8 mouse cellular contexts compared by ENCODE assay signal in the genomic region with DNA sequence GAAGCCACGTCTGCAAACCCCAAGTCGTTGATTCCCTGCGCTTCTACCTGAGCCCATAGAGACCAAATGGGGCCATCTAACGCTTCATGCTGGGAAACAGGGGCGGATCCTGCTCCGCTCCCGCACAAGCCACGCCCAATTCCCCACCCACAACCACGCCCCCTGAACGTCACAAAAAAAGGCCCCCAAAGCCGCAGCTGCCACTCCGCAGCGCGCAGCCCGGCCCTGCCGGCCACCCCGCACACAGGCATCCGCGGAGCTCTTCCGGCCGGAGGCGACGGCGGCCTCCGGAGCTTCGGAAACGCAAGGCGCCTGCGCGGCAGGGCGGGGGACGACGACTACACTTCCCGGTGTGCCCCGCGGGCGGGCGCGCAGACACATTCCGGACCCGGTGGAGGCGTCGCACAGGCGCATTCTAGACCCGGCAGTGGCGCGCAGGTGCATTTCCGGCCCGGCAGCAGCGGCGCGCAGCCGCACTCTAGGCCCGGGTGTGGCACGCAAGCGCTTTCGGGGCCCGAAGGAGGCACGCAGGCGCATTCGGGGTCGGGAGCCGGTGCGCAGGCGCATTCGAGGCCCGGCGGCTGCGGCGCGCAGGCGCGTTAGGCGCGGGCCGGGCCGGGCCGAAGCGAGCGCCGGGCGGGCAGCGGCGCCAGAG. TPM values are rescaled to one million over a fixed set of nuclear protein-coding genes. Genes with fewer than 3 reads are reported as not detected.
A peak's percentile ranks its signal among the peaks of the same experiment; 100 is the strongest.
DNase-seq lines count a peak whose midpoint lies in the region; ATAC-seq and TF ChIP-seq lines count a peak whose summit lies in the region.

A gene (plus strand): TSS at position 605 of the 655 bp plus-strand sequence.

- H3K9me3 ChIP-seq in ES-E14 (ENCODE audit: control insufficient read depth, insufficient read depth, low read depth, low read length) = no peaks in the 10 kb centered on the region
- no peaks in the 10 kb centered on the region for H3K9me3 ChIP-seq in forebrain, embryonic 16.5 days (ENCODE audit: control insufficient read depth, low read length)
- no peaks in the 10 kb centered on the region for H3K9me3 ChIP-seq in lung, embryonic 15.5 days

- peak within 1 kb of the TSS; percentile 94 to 100 for H3K4me3 ChIP-seq in ES-E14 (ENCODE audit: insufficient read depth in 1 of 2, low read depth in 1 of 2, low read length in 2 of 2, poor library complexity in 1 of 2, severe bottlenecking in 1 of 2)
- H3K4me3 ChIP-seq in forebrain, embryonic 16.5 days (replicated peaks; ENCODE audit: low read length) = peak within 1 kb of the TSS; percentile 86
- peak within 1 kb of the TSS; percentile 69 for H3K4me3 ChIP-seq in lung, embryonic 15.5 days

- WGBS in forebrain, embryonic 16.5 days = under 1% methylated on average over 80 of the region's 84 CpGs
- under 1% methylated on average over 73 of the region's 84 CpGs for WGBS in lung, embryonic 15.5 days

- peak within 1 kb of the TSS; percentile 90 for H3K27ac ChIP-seq in ES-E14 (ENCODE audit: insufficient read depth, low read depth, low read length, poor library complexity, severe bottlenecking)
- peak within 1 kb of the TSS; percentile 90 for H3K27ac ChIP-seq in forebrain, embryonic 16.5 days (ENCODE audit: low read length)
- peak within 1 kb of the TSS; percentile 79 for H3K27ac ChIP-seq in lung, embryonic 15.5 days

- peaks cover 31% of the 10 kb centered on the region for H3K36me3 ChIP-seq in ES-E14 (ENCODE audit: control insufficient read depth, insufficient read depth, low read length, poor library complexity, severe bottlenecking)
- H3K36me3 ChIP-seq in forebrain, embryonic 16.5 days (ENCODE audit: control insufficient read depth, insufficient read depth) = peaks cover 10% of the 10 kb centered on the region
- peaks cover 27% of the 10 kb centered on the region for H3K36me3 ChIP-seq in lung, embryonic 15.5 days

- peak; percentile 96 for ATAC-seq in forebrain, embryonic 16.5 days
- ATAC-seq in lung, embryonic 15.5 days (ENCODE audit: borderline replicate concordance, extremely low read depth, low FRiP score, low TSS enrichment) = peak; percentile 95

- peak within 1 kb of the TSS; percentile 91 for H3K9ac ChIP-seq in ES-E14 (ENCODE audit: insufficient read depth, low read depth, low read length, poor library complexity, severe bottlenecking)
- peak within 1 kb of the TSS; percentile 74 for H3K9ac ChIP-seq in forebrain, embryonic 16.5 days (replicated peaks; ENCODE audit: low read depth, low read length)
- peak within 1 kb of the TSS; percentile 86 for H3K9ac ChIP-seq in lung, embryonic 15.5 days

- H3K27me3 ChIP-seq in forebrain, embryonic 16.5 days (replicated peaks; ENCODE audit: control insufficient read depth, insufficient read depth, low read length) = no peaks in the 10 kb centered on the region
- no peaks in the 10 kb centered on the region for H3K27me3 ChIP-seq in lung, embryonic 15.5 days

- H3K4me2 ChIP-seq in forebrain, embryonic 16.5 days (ENCODE audit: low read length) = peak within 1 kb of the TSS; percentile 91
- peak within 1 kb of the TSS; percentile 91 for H3K4me2 ChIP-seq in lung, embryonic 15.5 days

- in situ Hi-C loops in ES-E14 (cut with MboI; ENCODE audit: low sequenced_read_pairs in 2 of 2, unreplicated experiment in 2 of 2) = no loop called here

- H3K4me1 ChIP-seq in ES-E14 (ENCODE audit: control insufficient read depth in 2 of 2, insufficient read depth in 2 of 2, low read length in 2 of 2, poor library complexity in 1 of 2) = peaks cover 4 to 28% of the 10 kb centered on the region in 2 experiments
- peaks cover 20% of the 10 kb centered on the region for H3K4me1 ChIP-seq in forebrain, embryonic 16.5 days (replicated peaks; ENCODE audit: control insufficient read depth, insufficient read depth, low read length)
- H3K4me1 ChIP-seq in lung, embryonic 15.5 days = peaks cover 25% of the 10 kb centered on the region

- intact Hi-C loops in heart, postnatal 36 days (cut with DNase I) = no loop called here

- DNase-seq in ES-E14 (ENCODE audit: low read depth, low spot score) = peak; percentile 93
- DNase-seq in cerebellum, adult 11-12 months = peak; percentile 100
- DNase-seq in heart, postnatal 36 days = peak; percentile 99
- DNase-seq in layer of hippocampus, adult 8-10 months (ENCODE audit: low spot score in 2 of 2) = peak; percentile 99 to 100
- peak; percentile 100 for DNase-seq in ovary, adult 18-20 months (ENCODE audit: low spot score)
- peak; percentile 100 for DNase-seq in thymus, postnatal 0 days (ENCODE audit: low spot score)

TF ChIP-seq in ES-E14, 5 proteins besides CTCF, POLR2A, EP300 and RAD21:
- TF ChIP-seq HCFC1 (IDR thresholded peaks at IDR 0.05; ENCODE audit: borderline replicate concordance, insufficient read depth, low read length) (peak; percentile 91), ZC3H11A (IDR thresholded peaks at IDR 0.05; ENCODE audit: borderline replicate concordance, low read depth, low read length) (no peak)

RNA-seq across cellular contexts. Expression of the gene that starts here (rescaled TPM):
- 491 and 507 TPM in 2 replicates for total RNA-seq in ES-E14 (2012; rRNA removed)
- polyA plus RNA-seq in forebrain, embryonic 16.5 days (2015; fragmentation: Nextera tagmentation; extraction: Ambion mirVana) = 61.1 and 71.1 TPM in 2 replicates
- total RNA-seq in heart, postnatal 36 days (2021) = 100 to 1,000 TPM; 178 to 198 TPM
- total RNA-seq in layer of hippocampus, adult 8-10 months (2022) = 10 to 100 TPM; 57.9 to 67.0 (median 66.1) TPM
- 79.5 and 82.0 TPM in 2 replicates for polyA plus RNA-seq in lung, embryonic 15.5 days (2015; fragmentation: Nextera tagmentation; extraction: Ambion mirVana)
- 138 and 141 TPM in 2 replicates for polyA plus RNA-seq in thymus, postnatal 0 days (2015; fragmentation: Nextera tagmentation; extraction: Ambion mirVana)

Comparison
In these comparisons a context has a peak if more than half of its experiments do, and no peak if none do; other contexts are left out.
1. Peak in every context shown above with its lines: DNase-seq, ATAC-seq, H3K4me3 ChIP-seq and H3K27ac ChIP-seq.